Mouse (Mus musculus) urinary bladder, postnatal 36 days (tissue): ENCODE results near the gene AI837181.

Experiments used
- DNase-seq, 2 experiments: peaks; one replicate each; pipeline ENCODE4 v3.0.0; 2022; ENCODE audit warnings: low spot score in 2 of 2, mixed read lengths in 1 of 2

AI837181 gene

DNA sequence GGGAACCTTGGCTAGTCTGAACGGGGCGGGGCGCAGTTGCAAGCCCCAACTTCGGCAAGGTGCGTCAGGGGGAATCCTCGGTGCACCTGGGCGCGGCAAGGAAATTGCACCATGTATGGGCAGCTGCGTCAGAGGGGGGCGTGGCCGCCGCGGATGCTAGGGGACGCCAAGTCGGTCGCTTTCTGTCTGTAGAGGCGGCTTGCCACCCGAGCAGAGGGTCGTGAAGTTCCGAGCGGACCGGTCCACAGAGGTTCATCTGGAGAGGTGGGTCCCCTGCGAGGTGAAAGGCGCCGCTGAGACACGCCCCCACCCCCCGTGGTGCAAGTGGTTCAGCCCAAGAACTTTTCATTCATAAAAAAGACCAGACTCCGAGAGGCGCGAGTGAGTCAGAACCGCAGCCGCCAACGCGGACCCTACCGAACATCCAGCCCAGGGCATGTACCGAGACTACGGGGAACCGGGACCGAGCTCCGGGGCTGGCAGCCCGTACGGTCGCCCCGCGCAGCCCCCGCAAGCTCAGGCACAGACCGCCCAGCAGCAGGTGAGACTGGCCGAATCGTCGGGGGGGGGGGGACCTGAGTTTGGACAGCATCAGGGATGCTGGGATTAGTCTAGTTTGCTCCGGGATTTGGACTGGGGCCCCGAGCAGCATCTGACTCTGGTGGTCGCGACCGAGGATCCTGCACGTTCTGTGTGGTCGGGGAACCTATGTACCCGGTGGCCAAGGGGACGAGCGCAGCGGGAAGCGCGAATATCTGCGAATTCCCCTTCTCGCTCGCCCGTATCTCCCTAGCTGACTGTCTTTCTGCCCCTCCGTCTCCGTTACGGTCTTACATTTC, 22.8 kb downstream of the AI837181 start, which contains the start of gene Fosl1:
Gene Fosl1 (plus strand): TSS at position 33 of the 839 bp plus-strand sequence.
- DNase-seq = peak; percentile 77

DNA sequence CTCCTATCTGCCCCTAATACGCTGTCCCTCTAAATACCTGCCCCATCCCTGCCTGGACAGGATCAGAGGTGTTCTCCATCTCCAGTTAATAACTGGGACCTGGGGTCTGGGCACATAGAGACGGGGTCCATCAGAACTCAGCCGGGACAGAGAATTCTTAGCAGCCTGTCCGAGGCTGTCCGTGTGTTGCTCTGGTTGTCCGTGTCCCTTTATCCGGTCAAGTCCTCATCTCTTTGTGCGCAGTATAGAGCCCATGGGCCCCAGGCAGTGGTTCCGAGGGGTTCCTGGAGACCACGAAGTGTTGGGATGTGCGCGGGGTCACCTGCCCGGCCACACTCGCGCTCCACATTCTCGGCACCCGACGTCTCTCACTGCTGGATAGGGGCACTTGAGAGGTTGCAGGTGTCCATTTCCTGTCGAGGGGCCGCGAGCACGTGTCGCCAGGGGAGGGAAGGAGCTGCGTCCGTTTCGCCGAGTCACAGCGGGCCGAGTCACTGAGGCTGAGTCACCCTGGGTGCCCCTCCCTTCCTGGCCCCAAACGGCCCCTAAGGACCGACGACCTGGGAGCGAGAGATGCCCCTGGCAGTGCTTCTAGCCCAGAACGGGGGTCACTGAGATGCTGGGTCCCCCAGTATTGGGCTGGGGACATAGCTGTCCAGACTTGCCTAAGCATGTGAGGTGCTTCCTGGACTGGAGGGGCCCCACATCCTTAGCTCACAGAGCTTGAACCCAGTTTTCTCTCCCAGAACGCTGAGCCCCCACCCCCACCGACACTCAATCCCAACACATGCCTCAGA, 23.6 kb downstream of the AI837181 start:
- no peak for DNase-seq

DNA sequence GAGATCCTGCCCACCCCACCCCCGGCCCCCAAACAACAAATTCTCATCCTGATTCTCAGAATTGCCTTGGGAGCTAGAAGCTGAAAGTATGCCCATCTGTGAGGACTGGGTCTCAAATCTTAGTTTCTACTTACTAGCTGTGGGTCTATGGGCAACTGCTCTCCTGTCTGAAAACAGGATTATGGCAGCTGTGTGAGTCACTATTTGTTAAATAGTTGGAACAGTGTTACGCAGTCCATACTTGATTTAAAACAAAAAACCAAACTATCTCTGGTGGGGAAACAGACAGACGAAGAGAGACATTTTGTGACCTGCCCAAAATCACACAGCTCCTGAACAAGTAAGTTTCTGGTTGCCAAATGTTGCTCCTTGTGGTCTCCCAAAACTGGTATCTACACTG, 24.7 kb downstream of the AI837181 start:
- no peak for DNase-seq

DNA sequence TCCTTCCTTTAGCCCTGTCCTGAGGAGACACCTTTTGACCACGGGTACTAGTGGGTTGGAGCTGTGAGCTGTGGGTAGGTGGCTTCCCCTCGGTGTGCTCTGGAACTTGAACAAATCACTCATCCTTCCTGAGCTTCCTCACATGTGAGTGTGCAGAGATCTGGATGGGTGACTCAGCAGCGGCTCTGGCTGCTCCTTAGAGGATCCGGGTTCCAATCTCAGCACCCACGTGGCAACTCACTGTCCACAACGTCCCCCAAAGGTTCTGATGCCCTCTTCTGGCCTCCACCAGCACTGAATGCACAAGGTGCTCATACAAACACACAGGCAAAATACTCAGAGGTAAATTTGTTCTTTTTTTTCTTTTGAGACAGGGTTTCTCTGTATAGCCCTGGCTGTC, 26.8 kb downstream of the AI837181 start:
- no peak for DNase-seq

DNA sequence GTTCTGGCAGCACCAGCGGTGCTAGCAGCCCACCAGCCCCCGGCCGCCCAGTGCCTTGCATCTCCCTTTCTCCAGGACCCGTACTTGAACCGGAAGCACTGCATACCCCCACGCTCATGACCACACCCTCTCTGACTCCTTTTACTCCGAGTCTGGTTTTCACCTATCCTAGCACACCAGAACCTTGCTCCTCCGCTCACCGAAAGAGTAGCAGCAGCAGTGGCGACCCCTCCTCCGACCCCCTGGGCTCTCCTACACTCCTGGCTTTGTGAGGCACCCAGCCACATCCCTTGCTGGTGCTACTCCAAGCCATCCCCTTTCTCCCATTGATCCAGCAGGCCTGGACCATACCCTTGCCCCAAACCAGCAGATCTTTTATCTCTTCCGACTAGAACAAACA, 30.1 kb downstream of the AI837181 start:
- DNase-seq = no peak

DNA sequence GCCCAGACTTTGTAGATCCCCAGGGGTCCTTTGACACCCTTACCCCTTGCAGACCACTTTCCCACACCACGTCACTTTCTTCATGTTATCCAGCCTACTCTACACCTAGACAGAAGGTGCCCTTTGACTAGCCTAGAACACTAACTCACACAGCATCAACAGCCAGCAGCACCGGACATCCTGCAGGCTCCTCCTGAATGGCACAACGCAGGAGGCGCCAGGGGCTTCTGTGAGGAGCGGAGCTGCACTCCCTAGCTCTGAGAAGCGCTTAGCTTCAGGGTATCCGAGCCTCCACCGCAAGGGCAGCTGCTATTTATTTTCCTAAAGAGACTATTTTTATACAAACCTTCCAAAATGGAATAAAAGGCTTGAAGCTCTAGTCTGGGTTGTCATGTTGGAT, 30.6 kb downstream of the AI837181 start:
- no peak for DNase-seq

DNA sequence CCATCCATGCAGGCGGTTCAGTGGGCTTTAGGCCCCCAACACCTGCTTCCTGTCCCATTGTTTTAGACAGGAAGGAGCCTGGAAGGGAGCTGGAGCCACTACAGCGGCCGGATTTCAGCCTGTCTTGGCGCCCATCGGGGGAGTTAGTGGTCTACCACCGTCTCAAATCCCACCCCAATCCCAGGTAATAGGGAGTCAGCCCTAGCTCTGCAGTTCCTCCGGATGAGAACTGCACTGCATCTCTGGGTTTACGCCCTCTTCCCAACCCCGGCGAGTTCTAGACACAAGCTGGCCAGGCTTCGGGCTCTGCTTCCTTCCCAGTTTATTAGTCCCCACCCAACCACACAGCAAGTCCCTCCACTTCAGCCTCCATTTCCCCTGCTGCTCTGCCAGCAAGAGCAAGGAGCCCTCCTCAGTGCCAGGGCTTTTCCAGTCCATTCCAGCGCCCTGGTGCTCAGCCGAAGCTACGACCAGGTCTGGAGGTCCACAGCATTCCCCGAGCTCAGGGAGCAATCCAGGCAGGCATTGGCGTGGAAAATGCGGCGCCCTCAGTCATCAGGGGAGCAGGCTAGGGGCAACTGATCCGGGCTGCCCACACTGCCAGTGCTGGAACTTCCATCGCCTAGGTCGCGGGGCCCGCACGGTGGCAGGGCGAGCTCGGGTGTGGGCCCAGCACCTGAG, 31.4 kb downstream of the AI837181 start:
- no peak for DNase-seq

DNA sequence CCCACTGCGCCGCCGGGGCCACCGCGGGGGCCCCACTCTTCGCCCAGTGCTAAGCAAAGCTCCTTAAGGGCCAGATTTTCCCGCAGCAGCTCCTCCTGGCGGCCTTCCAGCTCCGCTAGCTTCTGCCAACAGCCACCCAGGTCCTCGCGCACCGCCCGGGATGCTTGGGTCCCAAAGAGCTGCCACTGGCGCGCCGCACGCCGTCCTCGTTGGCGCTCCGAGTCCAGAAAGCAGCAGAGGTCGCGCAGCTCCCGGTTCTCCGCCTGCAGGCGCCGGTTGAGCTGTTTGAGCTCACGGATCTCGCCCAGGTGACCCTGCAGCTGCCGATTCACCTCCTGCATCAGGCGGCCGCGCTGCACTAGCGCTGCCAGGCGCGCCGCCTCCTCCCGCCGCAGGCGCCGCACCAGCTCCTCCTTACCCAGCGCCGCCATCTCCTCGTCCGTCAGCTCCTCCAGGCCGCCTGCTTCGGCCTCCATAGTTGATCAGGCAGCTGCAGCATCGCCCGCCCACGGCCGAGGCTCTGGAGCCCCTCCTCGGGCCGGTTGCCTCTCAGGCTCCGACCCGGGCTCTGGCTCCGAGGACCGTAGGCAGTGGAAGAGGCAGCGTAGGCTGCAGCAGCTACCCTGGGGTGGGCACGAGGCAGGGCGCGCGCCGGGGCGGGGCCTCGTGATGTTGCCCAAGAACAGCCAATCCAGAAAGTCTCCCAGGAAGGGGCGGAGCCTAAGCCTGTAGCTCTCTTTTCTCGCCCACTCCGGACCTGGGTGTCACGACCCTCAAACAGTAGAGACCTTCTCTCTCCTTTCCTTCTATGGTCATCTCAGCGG, 32.2 kb downstream of the AI837181 start:
- peak; percentile 94 to 95 for DNase-seq

DNA sequence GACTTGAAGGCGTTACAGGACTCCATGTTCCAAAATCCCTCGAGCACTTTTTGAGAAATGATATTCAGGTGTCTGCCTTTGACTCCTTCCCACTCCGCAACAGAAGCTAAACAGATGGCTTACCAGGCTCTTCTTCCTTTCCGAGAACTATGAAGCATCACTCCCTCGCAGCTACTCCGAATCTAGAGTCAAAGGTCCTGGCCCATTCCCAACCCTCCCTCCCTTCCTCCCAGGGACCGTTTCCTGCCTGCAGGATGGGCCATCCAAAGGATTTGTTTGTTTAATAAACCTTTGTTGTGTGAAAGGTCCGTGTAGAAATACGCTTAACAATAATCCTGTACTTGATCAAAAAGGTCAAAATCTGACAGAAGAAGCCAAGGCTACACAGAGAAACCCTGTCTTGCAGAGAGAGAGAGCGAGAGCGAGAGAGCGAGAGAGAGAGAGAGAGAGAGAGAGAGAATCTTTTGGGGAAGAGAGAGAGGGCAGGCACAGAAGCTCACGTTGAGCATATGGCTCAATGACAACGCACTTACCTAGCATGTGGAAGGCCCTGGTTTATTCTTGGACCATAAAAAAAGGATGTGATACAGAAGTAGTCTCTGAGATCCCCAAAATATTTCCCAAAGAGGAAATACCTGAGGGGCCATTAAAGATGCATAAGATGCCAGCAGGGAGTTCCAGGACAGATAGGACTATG, 33.0 kb downstream of the AI837181 start, which contains the start of gene Ccdc85b:
Gene Ccdc85b (minus strand): TSS at position 149 of the 697 bp plus-strand sequence.
- DNase-seq = no peak

DNA sequence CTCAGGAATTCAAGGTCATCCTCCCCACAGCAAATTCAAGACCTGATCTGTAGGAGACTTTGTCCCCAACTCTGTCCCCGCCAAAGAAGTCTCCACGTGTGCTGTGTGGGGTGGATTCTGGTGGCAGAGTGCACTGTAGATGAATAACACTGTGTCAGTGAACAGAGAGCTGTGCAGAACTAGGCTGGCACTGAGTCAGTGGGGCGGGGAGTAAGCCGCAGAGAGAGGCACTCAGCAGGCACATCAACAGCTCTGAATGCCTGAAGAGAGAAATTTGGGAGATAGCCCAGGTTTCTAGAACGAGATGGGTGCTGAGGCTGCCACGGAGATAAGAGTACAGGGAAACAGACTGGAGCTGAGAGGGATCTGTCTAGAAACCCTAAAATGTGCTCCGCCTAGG, 34.1 kb downstream of the AI837181 start:
- no peak for DNase-seq

DNA sequence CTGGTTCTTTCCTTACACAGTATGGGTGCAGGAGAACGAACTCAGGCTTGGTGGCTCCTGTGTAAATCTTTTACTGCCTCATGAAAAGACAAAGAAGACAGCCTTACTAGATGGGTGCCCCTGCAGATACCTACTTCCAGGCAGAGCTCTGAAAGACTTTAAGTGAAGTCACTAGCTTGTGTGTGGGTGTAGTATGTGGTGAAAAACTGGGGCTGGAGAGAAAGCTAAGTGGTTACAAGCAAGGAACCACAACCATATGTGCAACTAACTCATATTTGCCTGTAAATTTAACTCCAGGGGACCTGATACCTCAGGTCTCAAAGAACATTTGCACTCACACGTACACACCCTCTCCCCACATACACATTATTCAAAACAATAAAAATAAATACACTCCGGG, 35.0 kb downstream of the AI837181 start:
- DNase-seq = no peak

DNA sequence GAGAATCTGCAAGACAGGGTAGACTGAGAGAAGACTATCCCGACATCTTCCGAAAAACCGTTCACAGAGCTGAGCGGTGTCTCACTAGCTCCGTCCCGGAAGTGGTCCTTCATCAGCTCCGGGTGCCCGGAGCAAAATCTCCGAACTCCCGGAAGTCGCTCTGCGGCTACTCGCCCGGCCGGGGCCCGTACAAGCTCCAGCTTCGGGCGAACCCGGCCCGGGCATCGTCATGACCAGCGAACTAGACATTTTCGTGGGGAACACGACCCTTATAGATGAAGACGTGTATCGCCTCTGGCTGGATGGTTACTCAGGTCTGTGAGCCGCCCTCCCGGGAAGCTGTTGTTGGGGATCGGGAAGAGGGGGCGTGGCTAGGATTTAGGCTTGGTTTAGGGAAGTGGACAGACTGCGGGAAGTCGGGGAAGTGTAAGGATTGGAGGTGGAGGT, 35.5 kb downstream of the AI837181 start, which contains the start of gene Fibp:
Gene Fibp (plus strand): TSS at position 151 of the 447 bp plus-strand sequence.
- DNase-seq = peak; percentile 88 to 90

DNA sequence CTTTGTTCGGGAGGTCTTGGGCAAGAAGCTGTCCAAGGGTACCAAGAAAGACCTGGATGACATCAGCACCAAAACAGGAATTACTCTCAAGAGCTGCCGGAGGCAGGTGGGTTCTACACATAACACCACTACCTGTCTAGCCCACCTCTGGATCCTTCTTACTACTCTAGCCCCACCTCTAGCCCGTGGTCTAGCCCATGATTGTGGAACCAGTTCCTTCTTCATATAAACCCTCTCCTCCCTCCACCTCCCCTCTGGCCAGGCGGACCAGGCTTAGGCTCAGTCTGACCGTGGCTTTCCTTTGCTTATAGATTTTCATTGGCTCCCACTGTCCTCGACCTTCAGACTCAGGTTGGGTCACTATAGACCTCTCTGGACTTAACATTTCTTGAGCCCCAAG, 36.5 kb downstream of the AI837181 start:
- DNase-seq = no peak

DNA sequence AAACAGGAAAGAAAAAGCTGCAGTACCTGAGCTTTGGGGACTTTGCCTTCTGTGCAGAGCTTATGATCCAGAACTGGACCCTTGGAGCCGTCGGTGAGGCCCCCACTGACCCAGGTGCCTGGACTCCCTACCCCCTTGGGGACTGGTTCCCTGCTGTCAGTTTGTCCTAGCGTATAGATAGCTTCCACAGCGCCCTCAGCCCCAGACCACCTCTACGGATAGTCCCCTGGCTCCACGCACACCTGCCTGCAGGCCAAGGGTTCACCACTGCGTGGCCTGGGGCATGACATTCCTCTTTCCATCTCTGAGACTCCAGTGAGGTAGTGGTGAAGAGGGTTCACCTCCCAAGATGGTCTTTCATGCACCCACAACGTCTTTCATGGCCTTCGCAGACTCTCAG, 38.3 kb downstream of the AI837181 start:
- no peak for DNase-seq

DNA sequence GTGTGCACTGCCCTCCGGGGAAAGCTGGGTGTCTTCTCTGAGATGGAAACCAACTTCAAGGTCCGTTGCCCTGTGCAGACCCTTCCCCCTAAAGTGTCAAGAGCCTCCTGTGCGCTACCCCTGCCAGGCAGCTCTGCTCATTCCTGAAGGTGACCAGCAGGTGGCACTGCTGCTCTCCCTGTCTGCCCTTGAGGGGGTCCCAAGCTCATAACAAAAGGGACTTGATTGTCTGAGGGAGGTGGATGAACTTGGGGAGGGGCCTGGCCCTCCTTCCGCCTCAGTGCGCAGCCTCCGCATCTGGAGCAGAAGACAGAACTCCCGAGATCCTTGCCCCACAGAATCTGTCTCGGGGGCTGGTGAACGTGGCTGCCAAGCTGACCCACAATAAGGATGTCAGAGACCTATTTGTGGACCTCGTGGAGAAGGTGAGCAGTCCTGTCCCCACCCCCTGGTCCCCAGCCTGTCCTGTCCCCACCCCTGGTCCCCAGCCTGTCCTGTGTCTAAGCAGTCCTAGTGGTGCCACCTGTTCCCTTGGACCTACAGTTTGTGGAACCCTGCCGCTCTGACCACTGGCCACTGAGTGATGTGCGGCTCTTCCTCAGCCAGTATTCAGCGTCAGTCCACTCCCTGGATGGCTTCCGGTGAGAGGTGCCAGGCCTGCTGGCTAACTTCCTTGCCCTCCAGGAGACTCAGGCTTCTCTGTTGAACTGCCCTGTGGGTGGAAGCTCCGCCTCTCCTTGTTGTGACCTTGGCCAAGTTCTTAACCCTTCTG, 39.0 kb downstream of the AI837181 start:
- DNase-seq = no peak

DNA sequence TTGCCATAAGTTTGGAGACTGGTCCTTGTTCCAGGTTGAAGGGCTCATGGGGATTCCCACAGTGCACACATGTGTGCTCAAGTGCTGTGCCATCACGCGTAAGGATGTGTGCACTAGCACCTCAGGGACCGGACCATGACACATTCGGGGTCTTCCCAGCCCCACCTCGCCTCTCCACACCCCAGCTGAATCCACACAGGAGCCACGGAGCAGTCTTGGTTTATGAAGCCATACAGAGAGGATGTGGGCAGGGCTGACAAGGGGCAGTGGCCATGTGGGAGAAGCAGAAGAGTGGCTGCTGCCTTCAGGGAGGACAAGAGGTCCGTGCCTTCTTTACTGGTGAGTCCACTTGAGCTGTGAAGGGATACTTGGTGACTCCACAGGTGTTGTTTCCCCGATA, 40.1 kb downstream of the AI837181 start:
- no peak for DNase-seq

DNA sequence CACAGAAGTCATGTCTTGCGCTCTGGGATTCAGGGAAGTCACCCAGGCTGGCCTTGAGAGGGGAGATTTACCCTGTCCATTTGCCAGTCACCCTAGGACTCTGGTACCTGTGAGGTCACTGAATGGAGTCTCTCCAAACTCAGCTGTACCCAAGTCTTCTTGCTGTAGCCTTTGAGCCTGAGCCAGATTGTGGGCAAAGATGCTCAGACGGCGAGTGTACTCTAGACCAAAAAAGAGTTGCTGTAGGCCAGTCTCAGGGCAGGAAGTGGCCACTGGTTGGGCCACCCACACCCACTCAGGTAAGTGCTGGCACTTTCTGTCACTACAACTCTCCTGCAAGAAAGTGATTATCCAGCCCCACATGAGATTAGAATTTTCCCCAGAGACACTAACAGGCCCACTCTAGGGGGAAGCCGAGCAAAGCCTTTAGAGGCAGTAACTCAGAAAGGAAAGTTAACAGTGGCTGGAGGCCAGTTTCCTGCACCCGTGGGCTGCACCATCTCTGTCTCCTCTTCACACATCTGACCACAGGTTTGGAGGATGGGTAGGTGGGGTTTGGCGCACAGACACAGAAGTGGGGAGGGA, 42.1 kb downstream of the AI837181 start:
- DNase-seq = no peak

DNA sequence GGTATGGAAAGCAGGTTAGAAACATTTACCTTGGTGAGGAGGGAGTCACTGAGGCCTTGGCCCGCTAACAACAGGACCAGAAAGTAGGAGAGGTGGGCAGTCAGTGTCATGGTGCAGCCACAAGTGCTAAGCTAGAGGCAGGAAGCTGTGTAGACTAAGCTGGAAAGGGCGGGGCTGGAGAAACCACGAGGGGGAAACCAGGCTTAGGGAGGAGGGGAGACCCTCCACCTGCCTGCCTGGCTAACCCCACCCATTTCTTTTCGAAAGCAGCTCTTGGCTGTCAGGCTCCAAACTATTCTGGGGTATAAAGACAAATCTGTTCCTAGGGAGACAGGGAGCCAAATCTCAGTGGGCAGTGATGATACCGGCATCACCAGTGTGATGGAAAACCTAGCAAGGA, 43.4 kb downstream of the AI837181 start, which contains the start of gene Ctsw:
Gene Ctsw (minus strand): TSS at position 134 of the 400 bp plus-strand sequence.
- DNase-seq = no peak

DNA sequence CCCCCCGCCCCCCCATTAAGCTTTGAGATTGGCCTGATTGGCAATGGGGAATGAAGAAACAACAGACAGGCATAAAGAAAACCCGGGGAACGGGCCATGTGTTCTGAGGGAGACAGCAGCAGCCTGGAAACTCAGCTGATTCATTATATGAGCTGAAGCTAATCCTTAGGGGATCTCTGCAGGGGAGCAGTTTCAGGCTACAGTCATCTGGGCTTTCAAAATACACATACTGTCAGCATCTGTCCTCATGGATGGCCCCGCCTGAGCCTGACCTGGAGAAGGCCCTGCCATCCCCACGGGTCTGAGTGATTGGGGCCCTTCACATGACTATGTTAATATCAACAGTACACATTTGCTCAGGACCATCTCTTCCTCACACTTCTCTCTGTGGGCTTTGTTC, 46.9 kb downstream of the AI837181 start:
- no peak for DNase-seq
